Mouse (Mus musculus): ENCODE data around the gene Gm13539. TPM values are rescaled to one million over a fixed set of nuclear protein-coding genes. Genes with fewer than 3 reads are reported as not detected.

Gene Gm13539
- total RNA-seq, 1 experiment from 2014 or later: not detected

- no peak for DNase-seq
Measured at GRCm38 (mm10) chr2:25828344-25828947, 46.4 kb downstream of the Gm13539 start.

GRCm38 (mm10) chr2:25830786-25831185, 48.7 kb downstream of the Gm13539 start:
- no peak for DNase-seq

- peak; percentile 83 for DNase-seq
Measured at GRCm38 (mm10) chr2:25836291-25836690, 54.2 kb downstream of the Gm13539 start.

Other genes with a start within 250 kb of the Gm13539 start
- gene Traf2, start 235.3 kb upstream of the Gm13539 start, total RNA-seq (2021): 21.8 and 24.4 TPM in 2 replicates
- 312 and 335 TPM in 2 replicates for gene Edf1, start 224.4 kb upstream of the Gm13539 start, total RNA-seq (2021)
- gene Mamdc4, start 207.4 kb upstream of the Gm13539 start, total RNA-seq (2021): 4.7 and 5.0 TPM in 2 replicates
- 56.6 and 58.1 TPM in 2 replicates for gene Phpt1, start 207.0 kb upstream of the Gm13539 start, total RNA-seq (2021)
- gene Ajm1, start 200.5 kb upstream of the Gm13539 start, total RNA-seq (2021): 2.1 and 3.0 TPM in 2 replicates
- 72.7 and 87.8 TPM in 2 replicates for gene Rabl6, start 173.7 kb upstream of the Gm13539 start, total RNA-seq (2021)
- not detected in 2 replicates for gene Ccdc183, start 164.6 kb upstream of the Gm13539 start, total RNA-seq (2021)
- 30.5 and 33.1 TPM in 2 replicates for gene Tmem141, start 160.3 kb upstream of the Gm13539 start, total RNA-seq (2021)
- gene Fcna, start 154.2 kb upstream of the Gm13539 start, total RNA-seq (2021): 7.0 and 9.7 TPM in 2 replicates
- not detected in 2 replicates for gene Lcn8, start 129.1 kb upstream of the Gm13539 start, total RNA-seq (2021)
- not detected in 2 replicates for gene Lcn5, start 124.3 kb upstream of the Gm13539 start, total RNA-seq (2021)
- gene Lcn6, start 105.5 kb upstream of the Gm13539 start, total RNA-seq (2021): not detected in 2 replicates
- not detected in 2 replicates for gene Lcn10, start 99.5 kb upstream of the Gm13539 start, total RNA-seq (2021)
- 4.7 and 4.8 TPM in 2 replicates for gene Obp2a, start 82.2 kb upstream of the Gm13539 start, total RNA-seq (2021)
- gene Bmyc, start 75.5 kb upstream of the Gm13539 start, total RNA-seq (2021): 40.2 and 49.1 TPM in 2 replicates
- not detected in 2 replicates for gene Obp2b, start 45.2 kb upstream of the Gm13539 start, total RNA-seq (2021)
- not detected in 2 replicates for gene Lcn3, start 16.7 kb upstream of the Gm13539 start, total RNA-seq (2021)
- gene Lcn11, start 5.2 kb upstream of the Gm13539 start, total RNA-seq (2021): not detected in 2 replicates
- gene Glt6d1, start 33.6 kb downstream of the Gm13539 start, total RNA-seq (2021): not detected in 2 replicates
- not detected in 2 replicates for gene Lcn9, start 40.9 kb downstream of the Gm13539 start, total RNA-seq (2021)
- gene Sohlh1, start 65.0 kb downstream of the Gm13539 start, total RNA-seq (2021): not detected in 2 replicates
- gene Kcnt1, start 81.5 kb downstream of the Gm13539 start, total RNA-seq (2021): 4.9 and 6.4 TPM in 2 replicates
- gene Camsap1, start 201.0 kb downstream of the Gm13539 start, total RNA-seq (2021): 25.9 and 32.1 TPM in 2 replicates
- 53.0 and 58.0 TPM in 2 replicates for gene Ubac1, start 239.5 kb downstream of the Gm13539 start, total RNA-seq (2021)

All from adrenal gland, postnatal 14 days (tissue).